Mouse (Mus musculus) heart, adult 2 months (tissue): Measurements from ENCODE around the gene Ddx24. TPM values are rescaled to one million over a fixed set of nuclear protein-coding genes. Genes with fewer than 3 reads are reported as not detected.

ENCODE experiments used
- DNase-seq, 2 experiments: peaks; one replicate each; pipeline ENCODE4 v3.0.0; 2021
- H3K27ac ChIP-seq: fragments of 200-600 bp; 2 replicates; pipeline ENCODE4 v1.8.1; 2022
- H3K27me3 ChIP-seq: fragments of 200-500 bp; 2 replicates; pipeline ENCODE4 v1.6.1; 2012; ENCODE audit warnings: mild to moderate bottlenecking, low read length, inconsistent platforms, mixed read lengths; ENCODE audit not compliant: control insufficient read depth, insufficient read depth
- H3K36me3 ChIP-seq: fragments of 200-500 bp; 2 replicates; pipeline ENCODE4 v1.6.1; 2012; ENCODE audit warnings: low read length, inconsistent platforms; ENCODE audit not compliant: control insufficient read depth, insufficient read depth
- H3K4me1 ChIP-seq: fragments of 200-500 bp; 2 replicates; pipeline ENCODE4 v1.6.1; 2011; ENCODE audit warnings: low read length; ENCODE audit not compliant: control insufficient read depth, insufficient read depth
- H3K4me3 ChIP-seq: fragments of 200-600 bp; 2 replicates; pipeline ENCODE4 v1.8.1; 2022
- H3K79me2 ChIP-seq: fragments of 200-500 bp; replicated peaks from 2 replicates; pipeline ENCODE4 v1.6.1; 2012; ENCODE audit warnings: mild to moderate bottlenecking, inconsistent platforms, low read length, moderate library complexity, mixed read lengths; ENCODE audit not compliant: control insufficient read depth, insufficient read depth
- H3K9ac ChIP-seq: fragments of 200-500 bp; 2 replicates; pipeline ENCODE4 v1.6.1; 2012; ENCODE audit warnings: low read depth, mild to moderate bottlenecking, control low read depth, inconsistent platforms, low read length, mixed read lengths
- CTCF ChIP-seq: fragments of 200-600 bp; IDR thresholded peaks from 2 replicates; pipeline ENCODE4 v1.8.1; 2022; ENCODE audit warnings: antibody characterized with exemption, mild to moderate bottlenecking, moderate library complexity
- EP300 ChIP-seq: fragments of 200-500 bp; IDR thresholded peaks from 2 replicates; pipeline ENCODE4 v1.6.1; 2011; ENCODE audit warnings: low read depth, low read length, control low read depth; ENCODE audit not compliant: insufficient read depth
- POLR2A ChIP-seq: fragments of 200-500 bp; IDR thresholded peaks from 2 replicates; pipeline ENCODE4 v1.6.1; 2011; ENCODE audit warnings: mild to moderate bottlenecking, low read depth, low read length, control low read depth; ENCODE audit not compliant: insufficient read depth
- WGBS: fragments of 180-500 bp; shearing (Covaris S2); methylation state at CpG from one replicate; pipeline ENCODE4 v1.1.7; 2018; 5-methylcytosine and 5-hydroxymethylcytosine counted together
- intact Hi-C: fragments of 180-260 bp; cut with DNase I; formaldehyde crosslinking; loops from one replicate; pipeline ENCODE4 v1.15.1; 2025
- polyA plus RNA-seq: library from polyadenylated mRNA; depleted of rRNA; stranded (reverse); fragments of >200 nt; gene quantifications from 2 replicates; pipeline ENCODE4 v1.2.3, GENCODE M21; 2012
- total RNA-seq, 2 experiments: library from RNA; stranded (reverse); gene quantifications; 2 replicates each; pipeline ENCODE4 v1.2.3; 2021

The Ddx24 gene
- total and polyA plus RNA-seq, 3 experiments = 30.2 to 89.3 (median 85.3) TPM

GRCm38 (mm10) chr12:103395486-103396275, 29.9 kb downstream of the Ddx24 start:
- H3K9ac ChIP-seq = no peak overlapping the region
- no peaks in the 10 kb centered on the region; the same call in none of the 2 replicates for H3K4me1 ChIP-seq
- no peaks in the 10 kb centered on the region for H3K36me3 ChIP-seq
- no peaks in the 10 kb centered on the region for H3K27me3 ChIP-seq
- H3K79me2 ChIP-seq = no peaks in the 10 kb centered on the region
- intact Hi-C loops = no loop called here
- WGBS = 73% methylated on average over 12 of the region's 12 CpGs
- no peak overlapping the region for H3K4me3 ChIP-seq
- TF ChIP-seq EP300 (no peak), POLR2A (no peak), CTCF (no peak)
- no peak overlapping the region for H3K27ac ChIP-seq
- no peak for DNase-seq

- Histone ChIP-seq H3K4me1 (peaks cover 3% of the 10 kb centered on the region), H3K27me3 (no peaks in the 10 kb centered on the region), H3K9ac (no peak overlapping the region), H3K36me3 (no peaks in the 10 kb centered on the region), H3K79me2 (no peaks in the 10 kb centered on the region), H3K27ac (no peak overlapping the region), H3K4me3 (no peak overlapping the region)
- TF ChIP-seq CTCF (no peak), POLR2A (no peak), EP300 (no peak)
- DNase-seq = no peak
- WGBS = 64% methylated on average over 6 of the region's 6 CpGs
- intact Hi-C loops = no loop called here
Measured at GRCm38 (mm10) chr12:103393528-103393927, 32.1 kb downstream of the Ddx24 start.

- intact Hi-C loops = no loop called here
- Histone ChIP-seq H3K36me3 (no peaks in the 10 kb centered on the region), H3K9ac (no peak overlapping the region), H3K4me3 (no peak overlapping the region), H3K79me2 (no peaks in the 10 kb centered on the region), H3K4me1 (peaks cover 3% of the 10 kb centered on the region), H3K27me3 (no peaks in the 10 kb centered on the region), H3K27ac (no peak overlapping the region)
- 62% methylated on average over 7 of the region's 7 CpGs for WGBS
- TF ChIP-seq EP300 (no peak), POLR2A (no peak), CTCF (no peak)
- DNase-seq = no peak
Measured at GRCm38 (mm10) chr12:103391098-103391497, 34.5 kb downstream of the Ddx24 start.

- Histone ChIP-seq H3K36me3 (no peaks in the 10 kb centered on the region), H3K4me3 (no peak overlapping the region), H3K79me2 (no peaks in the 10 kb centered on the region), H3K4me1 (peaks cover 3% of the 10 kb centered on the region), H3K27ac (no peak overlapping the region), H3K27me3 (no peaks in the 10 kb centered on the region), H3K9ac (no peak overlapping the region)
- no peak for TF ChIP-seq CTCF
- TF ChIP-seq EP300 = no peak
- TF ChIP-seq POLR2A = no peak
- no peak for DNase-seq
- intact Hi-C loops = loop anchor here (5.0 kb wide), 1 partner anchor 37 kb away; the partner anchor contains the start of gene Ddx24
- 71% methylated on average over 4 of the region's 4 CpGs for WGBS
Measured at GRCm38 (mm10) chr12:103389982-103390381, 35.6 kb downstream of the Ddx24 start.

GRCm38 (mm10) chr12:103389348-103389727, 36.3 kb downstream of the Ddx24 start:
- 68% methylated on average over 2 of the region's 2 CpGs for WGBS
- DNase-seq = no peak
- no peaks in the 10 kb centered on the region for H3K79me2 ChIP-seq
- peaks cover 3% of the 10 kb centered on the region for H3K4me1 ChIP-seq
- no peaks in the 10 kb centered on the region for H3K27me3 ChIP-seq
- intact Hi-C loops = loop anchor here (5.0 kb wide), 1 partner anchor 38 kb away; the partner anchor contains the start of gene Ddx24
- TF ChIP-seq CTCF (no peak), EP300 (no peak)
- peak overlapping the region; percentile 92; the same call in 1 of the 2 replicates for H3K4me3 ChIP-seq
- no peak overlapping the region; the same call in 1 of the 2 replicates for H3K9ac ChIP-seq
- no peak overlapping the region for H3K27ac ChIP-seq
- H3K36me3 ChIP-seq = no peaks in the 10 kb centered on the region

- no peaks in the 10 kb centered on the region for H3K27me3 ChIP-seq
- H3K4me3 ChIP-seq = peak within 1 kb of the TSS; percentile 92
- intact Hi-C loops = loop anchor here (5.0 kb wide), 1 partner anchor 39 kb away; the partner anchor contains the start of gene Ddx24
- H3K27ac ChIP-seq = peak within 1 kb of the TSS; percentile 84
- peak within 1 kb of the TSS; percentile 93 for H3K9ac ChIP-seq
- H3K79me2 ChIP-seq = no peaks in the 10 kb centered on the region
- peaks cover 3% of the 10 kb centered on the region for H3K4me1 ChIP-seq
- 1% methylated on average over 58 of the region's 58 CpGs for WGBS
- DNase-seq = peak; percentile 98
- no peaks in the 10 kb centered on the region for H3K36me3 ChIP-seq
- TF ChIP-seq EP300 (no peak), CTCF (peak; percentile 38), POLR2A (peak; percentile 57)
Measured at GRCm38 (mm10) chr12:103388505-103389347, 36.9 kb downstream of the Ddx24 start, which contains the start of gene Otub2. TSS of gene Otub2 (plus strand) at chr12:103388682.
